20 mouse cellular contexts compared by ENCODE assay signal in genomic region chr4:118039964-118040363, GRCm38 (mm10).
DNase-seq lines count a peak whose midpoint lies in the region; ATAC-seq and TF ChIP-seq lines count a peak whose summit lies in the region.
"Had no signal": no experiment of that assay in that cellular context is flagged by ENCODE, and none has a peak within 500 bp of the region (broad histone marks: within the 10 kb centered on the region; RNA-seq: fewer than 3 reads in every experiment).

No protein-coding gene starts in this region.

- H3K9me3 ChIP-seq in lung, embryonic 15.5 days: no peaks in the 10 kb centered on the region
- no peaks in the 10 kb centered on the region for H3K9me3 ChIP-seq in neural tube, embryonic 11.5 days (ENCODE audit: control insufficient read depth, low read length)
- no peaks in the 10 kb centered on the region for H3K9me3 ChIP-seq in neural tube, embryonic 13.5 days
- no peaks in the 10 kb centered on the region for H3K9me3 ChIP-seq in intestine, postnatal 0 days (ENCODE audit: control insufficient read depth)
- H3K9me3 ChIP-seq: embryonic facial prominence, embryonic 15.5 days; forebrain, embryonic 10.5 days; heart, embryonic 12.5 days had no signal

- H3K4me3 ChIP-seq in lung, embryonic 15.5 days: no peak overlapping the region
- H3K4me3 ChIP-seq in neural tube, embryonic 11.5 days (ENCODE audit: low read depth, low read length): no peak overlapping the region
- no peak overlapping the region for H3K4me3 ChIP-seq in neural tube, embryonic 13.5 days
- no peak overlapping the region for H3K4me3 ChIP-seq in intestine, postnatal 0 days (ENCODE audit: low read depth, low read length)
- H3K4me3 ChIP-seq: embryonic facial prominence, embryonic 15.5 days; erythroblast, embryonic 14.5 days; forebrain, embryonic 10.5 days; heart, embryonic 12.5 days had no signal

- WGBS in lung, embryonic 15.5 days: 84% methylated on average over 5 of the region's 5 CpGs
- 76% methylated on average over 5 of the region's 5 CpGs for WGBS in neural tube, embryonic 11.5 days
- WGBS in neural tube, embryonic 13.5 days: 71% methylated on average over 5 of the region's 5 CpGs
- WGBS in intestine, postnatal 0 days: 88% methylated on average over 5 of the region's 5 CpGs

- peaks cover 15% of the 10 kb centered on the region for H3K4me1 ChIP-seq in lung, embryonic 15.5 days
- peaks cover 25% of the 10 kb centered on the region for H3K4me1 ChIP-seq in neural tube, embryonic 11.5 days (ENCODE audit: control insufficient read depth, insufficient read depth, low read length)
- peaks cover 31% of the 10 kb centered on the region for H3K4me1 ChIP-seq in neural tube, embryonic 13.5 days (replicated peaks)
- H3K4me1 ChIP-seq in intestine, postnatal 0 days (replicated peaks; ENCODE audit: control insufficient read depth, insufficient read depth, low read length): no peaks in the 10 kb centered on the region

- ATAC-seq in lung, embryonic 15.5 days (ENCODE audit: borderline replicate concordance, extremely low read depth, low FRiP score, low TSS enrichment): 0 out of 2 replicates have a peak, but pooled peaks have one; percentile 13
- ATAC-seq in neural tube, embryonic 11.5 days (ENCODE audit: insufficient read depth, low FRiP score, low TSS enrichment): no peak
- 0 out of 2 replicates have a peak, but pooled peaks have one; percentile 41 for ATAC-seq in neural tube, embryonic 13.5 days (ENCODE audit: low read depth)
- no peak for ATAC-seq in intestine, postnatal 0 days
- ATAC-seq: forebrain, embryonic 14.5 days had no signal

- H3K9ac ChIP-seq in lung, embryonic 15.5 days: no peak overlapping the region
- H3K9ac ChIP-seq in neural tube, embryonic 11.5 days (ENCODE audit: low read length): no peak overlapping the region
- H3K9ac ChIP-seq in neural tube, embryonic 13.5 days: no peak overlapping the region
- H3K9ac ChIP-seq in intestine, postnatal 0 days (ENCODE audit: low read depth, low read length): no peak overlapping the region
- H3K9ac ChIP-seq: embryonic facial prominence, embryonic 15.5 days; heart, embryonic 12.5 days; hindbrain, embryonic 14.5 days had no signal

- no peak for TF ChIP-seq CTCF in intestine, postnatal 0 days (IDR thresholded peaks at IDR 0.05; ENCODE audit: low read depth)

- H3K4me2 ChIP-seq in lung, embryonic 15.5 days: no peak overlapping the region
- no peak overlapping the region for H3K4me2 ChIP-seq in neural tube, embryonic 11.5 days (ENCODE audit: low read depth)
- H3K4me2 ChIP-seq in neural tube, embryonic 13.5 days: no peak overlapping the region
- H3K4me2 ChIP-seq in intestine, postnatal 0 days (replicated peaks; ENCODE audit: low read depth): no peak overlapping the region
- H3K4me2 ChIP-seq: embryonic facial prominence, embryonic 15.5 days; heart, embryonic 12.5 days; hindbrain, embryonic 14.5 days had no signal

- peak; percentile 62 for DNase-seq in heart, adult 11 months
- no peak for DNase-seq in heart, postnatal 4 days
- no peak for DNase-seq in lung, postnatal 36 days
- DNase-seq in neural tube, embryonic 11.5 days (ENCODE audit: low spot score): no peak
- no peak for DNase-seq in neural tube, embryonic 10.5 days (ENCODE audit: extremely low spot score, low spot score)
- DNase-seq: adrenal gland, postnatal 10 days; cerebellum, adult 11 months; cerebellum, adult 8-10 months; cerebellum, postnatal 14 days; embryo, embryonic 11 days; gastrocnemius, postnatal 10 days had no signal

- H3K27me3 ChIP-seq in lung, embryonic 15.5 days: no peaks in the 10 kb centered on the region
- no peaks in the 10 kb centered on the region for H3K27me3 ChIP-seq in neural tube, embryonic 11.5 days (ENCODE audit: control insufficient read depth, insufficient read depth, low read length)
- no peaks in the 10 kb centered on the region for H3K27me3 ChIP-seq in neural tube, embryonic 13.5 days
- H3K27me3 ChIP-seq in intestine, postnatal 0 days (replicated peaks; ENCODE audit: control insufficient read depth, insufficient read depth, low read length): no peaks in the 10 kb centered on the region
- H3K27me3 ChIP-seq: embryonic facial prominence, embryonic 15.5 days; heart, embryonic 12.5 days had no signal

- H3K27ac ChIP-seq in lung, embryonic 15.5 days: no peak overlapping the region
- 0 out of 2 replicates have a peak overlapping the region, but pooled peaks have one; percentile 8 for H3K27ac ChIP-seq in neural tube, embryonic 11.5 days (ENCODE audit: low read depth, low read length)
- no peak overlapping the region for H3K27ac ChIP-seq in neural tube, embryonic 13.5 days (replicated peaks)
- H3K27ac ChIP-seq in intestine, postnatal 0 days (ENCODE audit: low read depth, low read length): no peak overlapping the region
- H3K27ac ChIP-seq: embryonic facial prominence, embryonic 15.5 days; forebrain, embryonic 10.5 days; hindbrain, embryonic 14.5 days had no signal

- no peaks in the 10 kb centered on the region for H3K36me3 ChIP-seq in lung, embryonic 15.5 days
- no peaks in the 10 kb centered on the region for H3K36me3 ChIP-seq in neural tube, embryonic 11.5 days (ENCODE audit: control insufficient read depth, insufficient read depth, low read length)
- H3K36me3 ChIP-seq in neural tube, embryonic 13.5 days: no peaks in the 10 kb centered on the region
- H3K36me3 ChIP-seq in intestine, postnatal 0 days (ENCODE audit: control insufficient read depth, insufficient read depth): peaks cover 8% of the 10 kb centered on the region; the same call in 1 of the 2 replicates
- H3K36me3 ChIP-seq: embryonic facial prominence, embryonic 15.5 days had no signal

Comparison
In these comparisons a context has a peak if more than half of its experiments do, and no peak if none do; other contexts are left out.
1. ATAC-seq: peak in lung, embryonic 15.5 days (single experiment) and neural tube, embryonic 13.5 days (single experiment); none in neural tube, embryonic 11.5 days (single experiment) and intestine, postnatal 0 days (single experiment).